Mouse (Mus musculus) gonadal fat pad, adult 2 months (tissue): ENCODE data around the gene Brdt. TPM values are rescaled to one million over a fixed set of nuclear protein-coding genes. Genes with fewer than 3 reads are reported as not detected.
"Not testable (repeated sequence)": the region's sequence is repeated elsewhere in the genome, so short reads cannot be mapped to it uniquely, and the experiment has no call there.

ENCODE experiments used
- DNase-seq: peaks from one replicate; pipeline ENCODE4 v3.0.0-alpha.2; 2012; ENCODE audit warnings: low read depth
- polyA plus RNA-seq: library from polyadenylated mRNA; depleted of rRNA; stranded (reverse); fragments of >200 nt; gene quantifications from 2 replicates; pipeline ENCODE4 v1.2.3, GENCODE M21; 2012

Gene Brdt
- polyA plus RNA-seq, 1 experiment: 1.2 TPM

GRCm38 (mm10) chr5:107320703-107321102 is 10.3 kb upstream of the Brdt start:
- DNase-seq: no peak

- DNase-seq: no peak
Measured at GRCm38 (mm10) chr5:107340404-107340803, 9.4 kb downstream of the Brdt start.

DNA sequence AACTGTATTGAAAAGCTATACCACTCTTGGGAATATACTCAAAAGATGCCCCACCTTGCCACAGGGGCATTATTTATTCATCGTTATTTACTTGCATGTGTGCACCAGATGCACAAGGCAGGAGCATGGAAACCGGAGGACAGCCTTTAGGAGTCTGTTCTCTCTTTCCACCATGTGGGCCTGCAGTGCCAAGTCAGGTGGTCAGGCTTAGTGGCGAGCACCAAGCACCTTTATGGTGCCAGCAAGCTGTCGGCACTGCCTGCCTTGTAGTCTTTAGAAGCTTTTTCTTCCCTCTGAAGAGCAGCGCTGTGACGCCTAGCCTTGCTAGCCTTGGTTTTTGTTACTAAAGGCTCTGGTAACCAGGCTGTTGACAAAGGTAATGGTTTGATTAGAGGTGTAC is 11.9 kb downstream of the Brdt start:
- no peak for DNase-seq

- DNase-seq: no peak
Measured at GRCm38 (mm10) chr5:107346214-107346613, 15.3 kb downstream of the Brdt start.

DNA sequence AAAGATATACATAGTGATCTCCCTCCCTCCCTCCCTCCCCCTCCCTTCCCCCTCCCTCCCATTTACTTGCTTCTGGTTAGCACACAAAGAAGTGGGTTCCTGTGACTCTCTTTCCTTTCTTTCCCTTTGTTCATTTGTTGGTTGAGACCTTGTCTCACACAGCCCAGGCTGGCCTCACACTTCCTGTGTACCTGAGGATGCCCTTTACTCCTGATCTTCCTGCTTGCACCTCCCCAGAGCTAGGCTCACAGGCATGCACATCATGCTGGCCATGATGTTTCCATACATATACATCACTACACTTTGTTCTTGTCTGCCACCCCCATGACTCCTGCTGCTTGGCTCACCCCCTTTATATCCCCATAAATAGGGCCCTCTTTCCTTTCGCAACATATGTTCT is 21.6 kb downstream of the Brdt start:
- DNase-seq: no peak

- no peak for DNase-seq
Measured at GRCm38 (mm10) chr5:107353981-107354380, 23.0 kb downstream of the Brdt start.

DNA sequence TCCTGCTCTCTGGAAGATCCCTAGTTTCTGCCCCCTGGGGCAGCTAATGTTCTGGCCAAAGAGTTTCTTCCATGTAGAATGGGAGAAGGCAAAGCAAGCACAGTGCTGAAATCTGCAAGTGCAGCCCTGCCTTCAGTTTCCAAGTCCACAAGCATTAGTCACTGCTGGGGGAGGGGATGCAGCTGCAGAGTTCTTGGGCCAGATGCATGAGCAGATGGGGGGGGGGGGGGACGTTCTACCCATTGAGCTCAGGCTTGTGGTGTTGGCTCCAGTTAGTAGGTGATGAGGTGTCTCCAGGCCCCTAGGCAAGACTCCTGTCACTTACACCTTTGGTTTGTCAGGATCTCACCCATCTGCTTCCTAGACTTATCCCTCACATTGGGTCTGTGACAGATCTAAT is 24.8 kb downstream of the Brdt start:
- no peak for DNase-seq

DNA sequence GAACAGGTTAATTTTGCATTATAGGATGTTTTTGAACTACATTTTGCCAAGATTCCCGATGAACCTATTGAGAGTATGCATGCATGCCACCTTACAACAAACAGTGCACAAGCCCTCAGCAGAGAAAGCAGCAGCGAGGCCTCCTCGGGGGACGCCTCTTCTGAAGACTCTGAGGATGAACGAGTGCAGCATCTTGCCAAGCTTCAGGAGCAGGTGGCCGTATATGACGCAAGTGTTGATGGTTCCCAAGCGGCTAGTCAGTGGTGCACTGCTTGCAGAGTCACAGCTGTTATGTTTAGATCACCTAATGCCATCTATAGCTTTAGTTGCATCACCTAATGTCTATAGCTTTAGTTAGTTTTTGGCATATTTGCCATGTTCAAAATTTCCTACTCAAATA is 26.8 kb downstream of the Brdt start:
- DNase-seq: no peak

DNA sequence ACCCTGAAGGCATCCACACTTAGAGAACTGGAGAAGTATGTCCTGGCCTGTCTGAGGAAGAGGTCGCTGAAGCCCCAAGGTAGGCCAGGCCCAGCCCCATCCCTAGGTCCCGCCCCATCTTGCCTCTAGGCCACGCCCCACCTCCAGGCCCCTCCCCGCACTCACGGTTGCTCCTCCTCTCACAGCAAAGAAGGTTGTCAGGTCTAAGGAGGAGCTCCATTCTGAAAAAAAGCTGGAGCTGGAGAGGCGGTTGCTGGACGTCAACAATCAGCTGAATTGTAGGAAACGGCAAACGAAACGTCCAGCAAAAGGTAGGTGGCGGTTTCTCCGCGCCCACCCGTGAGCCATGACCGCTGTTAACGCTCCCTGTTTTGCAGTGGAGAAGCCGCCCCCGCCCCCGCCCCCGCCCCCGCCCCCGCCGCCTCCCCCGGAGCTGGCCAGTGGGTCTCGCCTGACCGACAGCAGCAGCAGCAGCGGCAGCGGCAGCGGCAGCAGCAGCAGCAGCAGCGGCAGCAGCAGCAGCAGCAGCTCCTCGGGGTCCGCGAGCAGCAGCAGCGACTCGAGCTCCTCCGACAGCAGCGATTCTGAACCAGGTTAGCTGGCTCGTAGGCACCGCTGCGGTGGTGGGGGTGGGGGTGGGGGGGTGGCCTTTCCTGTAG is 28.6 kb downstream of the Brdt start:
- peak; percentile 33 for DNase-seq

GRCm38 (mm10) chr5:107360054-107360730 is 29.2 kb downstream of the Brdt start:
- DNase-seq: no peak

GRCm38 (mm10) chr5:107370040-107370439 is 39.1 kb downstream of the Brdt start:
- no peak for DNase-seq

- DNase-seq: no peak
Measured at GRCm38 (mm10) chr5:107371335-107371734, 40.4 kb downstream of the Brdt start.

DNA sequence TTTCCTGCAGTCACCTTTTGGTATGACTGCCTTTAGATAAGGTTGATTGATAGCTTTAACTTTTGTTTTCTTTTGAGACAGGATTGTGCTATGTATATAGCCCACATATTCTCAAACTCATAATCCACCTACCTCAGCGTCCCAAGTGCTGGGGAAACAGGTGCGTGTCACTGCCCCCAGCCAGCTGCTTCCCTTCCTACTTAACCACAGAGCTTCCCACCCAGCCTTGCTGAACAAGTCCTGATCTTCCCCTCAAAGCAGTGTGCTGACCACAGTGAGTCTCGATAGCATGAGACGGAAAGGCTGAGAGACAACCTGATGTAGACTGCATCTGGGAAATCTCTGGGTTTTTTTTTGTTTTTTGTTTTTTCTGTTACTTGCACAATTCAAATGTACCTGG is 42.3 kb downstream of the Brdt start:
- no peak for DNase-seq

GRCm38 (mm10) chr5:107386448-107386847 is 55.5 kb downstream of the Brdt start:
- DNase-seq: not testable (repeated sequence)

DNA sequence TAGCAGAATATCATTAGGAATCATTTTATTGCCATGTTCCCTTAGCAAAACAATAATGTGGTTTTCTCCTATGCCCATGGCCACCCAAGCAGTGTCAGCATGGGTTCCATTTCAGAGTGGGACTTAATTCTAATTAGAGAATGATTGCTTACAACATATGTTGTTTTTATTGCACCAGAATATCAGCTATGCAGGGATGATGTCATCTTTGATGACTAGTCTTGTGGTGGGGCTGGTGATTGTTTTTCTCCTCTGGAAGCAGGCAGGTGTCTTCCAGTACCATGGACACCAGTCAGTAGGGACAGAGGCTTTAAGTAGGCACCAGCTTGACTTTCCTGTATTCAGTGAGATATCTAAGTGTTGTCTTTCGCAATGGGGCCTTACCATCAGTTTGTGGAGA is 56.8 kb downstream of the Brdt start:
- no peak for DNase-seq

- no peak for DNase-seq
Measured at GRCm38 (mm10) chr5:107389373-107389772, 58.4 kb downstream of the Brdt start.

GRCm38 (mm10) chr5:107394437-107394836 is 63.5 kb downstream of the Brdt start:
- DNase-seq: no peak

- no peak for DNase-seq
Measured at GRCm38 (mm10) chr5:107402436-107402835, 71.5 kb downstream of the Brdt start, which contains the start of gene Ephx4. Gene Ephx4, plus strand, starts transcription at chr5:107402736.

- DNase-seq: no peak
Measured at GRCm38 (mm10) chr5:107403011-107403946, 72.3 kb downstream of the Brdt start.

DNA sequence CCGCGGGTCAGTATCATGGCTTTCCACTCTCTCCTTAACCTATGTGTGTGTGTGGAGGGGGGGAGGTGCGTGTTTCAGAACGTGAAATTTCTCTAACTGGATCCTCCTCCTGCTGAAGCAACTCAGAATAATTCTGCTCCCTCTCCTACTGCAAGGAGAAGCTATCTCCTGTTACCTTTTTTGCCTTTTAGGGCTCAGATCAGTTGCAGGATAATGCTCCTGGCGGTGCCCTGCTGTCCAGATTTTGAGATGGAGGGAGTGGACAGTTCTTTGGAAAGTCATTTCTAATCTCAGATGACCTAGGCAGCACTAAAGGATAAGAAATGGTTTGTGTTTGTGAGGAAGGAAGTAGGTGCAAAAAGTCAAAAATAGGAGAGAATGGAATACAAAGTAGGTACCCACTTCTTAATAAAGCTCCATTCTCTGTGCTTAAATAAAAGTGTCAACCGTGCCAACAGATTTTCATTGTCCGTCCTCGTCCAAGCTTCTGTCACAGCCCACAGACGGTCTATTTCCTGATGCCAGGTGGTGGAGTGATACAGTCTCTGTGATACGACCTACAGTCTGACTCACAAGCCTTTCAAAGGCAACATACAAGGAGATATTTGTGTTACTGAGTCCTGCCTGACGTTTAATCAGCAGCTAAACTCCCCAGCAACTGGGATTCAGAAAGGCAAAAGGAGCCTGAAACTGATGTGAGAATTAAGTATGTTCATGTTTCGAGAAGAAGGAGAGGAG is 73.2 kb downstream of the Brdt start:
- no peak for DNase-seq

DNA sequence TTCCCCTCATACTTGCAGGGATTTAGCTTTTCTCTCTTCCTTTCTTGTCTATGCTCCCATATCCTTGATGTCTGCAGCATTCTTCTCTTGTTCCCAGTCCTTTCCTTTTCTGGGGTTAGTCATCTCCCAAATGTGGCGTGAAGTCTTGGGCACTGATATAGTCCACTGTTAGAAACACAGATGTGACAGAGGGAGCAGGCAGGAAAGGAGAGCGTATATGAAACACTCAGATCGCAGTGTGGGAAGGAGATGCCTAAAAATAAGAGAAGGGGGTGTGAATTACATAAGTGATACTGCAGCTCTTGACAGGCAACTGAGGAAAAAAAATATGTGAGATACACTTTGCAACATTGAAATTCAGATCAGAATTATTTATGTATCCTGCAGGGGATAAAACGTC is 74.4 kb downstream of the Brdt start:
- DNase-seq: no peak

DNA sequence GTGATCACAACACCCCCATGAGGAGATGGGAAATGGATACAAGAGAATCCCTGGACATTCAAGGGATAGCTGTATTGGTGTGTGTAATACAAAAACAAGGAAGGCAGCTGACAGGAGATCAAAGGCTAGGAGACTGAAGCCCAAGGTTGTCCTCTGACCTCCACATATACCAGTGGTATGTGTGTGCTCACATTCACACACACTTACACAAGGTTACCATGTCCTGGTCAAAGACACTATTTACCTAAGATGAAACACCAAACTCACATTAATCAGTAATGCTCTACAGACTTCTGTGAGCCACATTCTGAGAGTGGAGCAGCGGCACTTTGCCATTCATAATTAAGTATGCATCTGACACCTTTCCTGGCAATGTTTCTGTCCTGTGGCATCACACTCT is 79.3 kb downstream of the Brdt start:
- DNase-seq: no peak
